Mouse (Mus musculus): Measurements from ENCODE around the gene Naglu. TPM values are rescaled to one million over a fixed set of nuclear protein-coding genes. Genes with fewer than 3 reads are reported as not detected.
A peak's percentile ranks its signal among the peaks of the same experiment; 100 is the strongest.

The Naglu gene
- total and polyA plus RNA-seq, 3 experiments, result 11.2 to 33.3 (median 13.8) TPM

- peaks cover 75 to 89% of the 10 kb centered on the region in 2 experiments for H3K36me3 ChIP-seq (replicated peaks in 1 of 2; ENCODE audit: control insufficient read depth in 1 of 2, insufficient read depth in 1 of 2, low read length in 1 of 2)
- TF ChIP-seq ZNF384 (IDR thresholded peaks at IDR 0.05; ENCODE audit: low read depth, low read length), result no peak
- peak; percentile 71; the same call in 1 of the 2 replicates for TF ChIP-seq MAFK (IDR thresholded peaks at IDR 0.05; ENCODE audit: insufficient replicate concordance, low read length)
Observed at GRCm38 (mm10) chr11:101031470-101031869, 38.3 kb upstream of the Naglu start.

DNA sequence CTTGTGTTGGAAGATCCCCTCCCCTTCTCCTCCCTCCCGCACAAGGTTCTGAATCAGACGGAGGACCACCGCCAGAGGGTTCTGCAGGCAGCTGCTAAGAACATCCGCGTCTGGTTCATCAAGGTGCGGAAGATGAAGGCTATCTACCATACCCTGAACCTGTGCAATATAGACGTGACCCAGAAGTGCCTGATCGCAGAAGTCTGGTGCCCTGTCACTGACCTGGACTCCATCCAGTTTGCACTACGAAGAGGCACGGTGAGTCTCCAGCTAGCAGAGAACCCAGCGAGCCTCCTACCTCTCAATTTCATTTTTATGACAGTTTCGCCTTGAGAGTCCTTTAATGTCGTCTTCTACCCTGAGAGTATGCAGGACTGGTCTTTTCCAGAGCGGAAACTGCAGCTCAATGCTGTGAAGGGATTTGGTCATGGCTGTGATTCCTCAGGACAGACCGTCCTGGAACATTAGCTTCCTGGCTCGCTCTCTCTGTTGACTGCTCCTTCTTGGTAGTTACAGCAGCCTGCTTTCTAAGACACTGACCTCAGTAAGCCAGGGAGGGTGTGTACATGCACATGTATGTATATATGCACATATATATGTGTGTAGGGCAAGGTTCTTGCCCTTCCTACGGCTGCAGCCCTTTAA, 35.8 kb upstream of the Naglu start:
- H3K36me3 ChIP-seq (replicated peaks in 1 of 2; ENCODE audit: control insufficient read depth in 1 of 2, insufficient read depth in 1 of 2, low read length in 1 of 2), result peaks cover 76 to 89% of the 10 kb centered on the region in 2 experiments
- H3K27ac ChIP-seq (ENCODE audit: insufficient read depth, low read depth), result no peak overlapping the region
- H3K9me3 ChIP-seq (replicated peaks; ENCODE audit: low read length), result no peaks in the 10 kb centered on the region
- no peak overlapping the region for H3K4me2 ChIP-seq (ENCODE audit: insufficient read depth, low read depth, poor library complexity, severe bottlenecking)
- no peak overlapping the region for H3K9ac ChIP-seq (ENCODE audit: insufficient read depth, low read depth)
- no peak for TF ChIP-seq JUN (IDR thresholded peaks at IDR 0.05; ENCODE audit: insufficient read depth, low read depth, low read length)
- TF ChIP-seq RAD21 (IDR thresholded peaks at IDR 0.05; ENCODE audit: low read depth, low read length), result no peak
- no peak for TF ChIP-seq BHLHE40 (IDR thresholded peaks at IDR 0.05; ENCODE audit: low read depth, low read length)
- no peak for TF ChIP-seq EP300 (IDR thresholded peaks at IDR 0.05; ENCODE audit: low read length)
- TF ChIP-seq MAFK (IDR thresholded peaks at IDR 0.05; ENCODE audit: insufficient replicate concordance, low read length), result no peak
- TF ChIP-seq CHD1 (IDR thresholded peaks at IDR 0.05; ENCODE audit: low read depth, low read length), result no peak
- TF ChIP-seq UBTF (IDR thresholded peaks at IDR 0.05; ENCODE audit: low read depth, low read length), result no peak
- TF ChIP-seq NELFE (IDR thresholded peaks at IDR 0.05; ENCODE audit: low read depth, low read length), result no peak
- TF ChIP-seq USF2 (conservative IDR thresholded peaks at IDR 0.05; ENCODE audit: low read depth, low read length), result no peak
- no peak for TF ChIP-seq GABPA (IDR thresholded peaks at IDR 0.05; ENCODE audit: insufficient replicate concordance, low read depth, low read length)
- TF ChIP-seq MYC (IDR thresholded peaks at IDR 0.05; ENCODE audit: low read depth, low read length), result no peak
- TF ChIP-seq ELF1 (IDR thresholded peaks at IDR 0.05; ENCODE audit: low read depth, low read length), result no peak
- TF ChIP-seq PAX5 (IDR thresholded peaks at IDR 0.05; ENCODE audit: low read length), result no peak
- no peak for TF ChIP-seq E2F4 (IDR thresholded peaks at IDR 0.05; ENCODE audit: insufficient replicate concordance, low read depth, low read length)
- no peak for TF ChIP-seq MAZ (IDR thresholded peaks at IDR 0.05; ENCODE audit: low read depth, low read length)
- no peak for TF ChIP-seq IRF4 (IDR thresholded peaks at IDR 0.05; ENCODE audit: low read depth, low read length)
- TF ChIP-seq ZKSCAN1 (IDR thresholded peaks at IDR 0.05; ENCODE audit: borderline replicate concordance, low read depth, low read length), result no peak
- dilution Hi-C loops (cut with MboI; ENCODE audit: extremely low pct_ligation_motif_present, extremely low pct_unique_long_range_greater_than_20kb, low sequenced_read_pairs), result no loop called here
- DNase-seq (ENCODE audit: extremely low read depth), result no peak
- no peaks in the 10 kb centered on the region for H3K79me2 ChIP-seq (replicated peaks; ENCODE audit: control insufficient read depth, extremely low read depth, insufficient read depth, poor library complexity, severe bottlenecking)
- no peak overlapping the region for H3K4me3 ChIP-seq (replicated peaks in 1 of 3; ENCODE audit: low read depth in 2 of 3, low read length in 2 of 3, poor library complexity in 1 of 3)
- in situ Hi-C loops (cut with MboI; ENCODE audit: low pct_ligation_motif_present, low pct_unique_long_range_greater_than_20kb, low sequenced_read_pairs), result no loop called here
- H3K27me3 ChIP-seq (replicated peaks), result no peaks in the 10 kb centered on the region
- peaks cover 0 to 9% of the 10 kb centered on the region in 2 experiments; a peak in 1 of 4 replicates for H3K4me1 ChIP-seq (ENCODE audit: control insufficient read depth in 1 of 2, insufficient read depth in 2 of 2)

More at GRCm38 (mm10) chr11:101031470-101031869, 38.3 kb upstream of the Naglu start:
- Histone ChIP-seq H3K4me3 (replicated peaks in 1 of 3; ENCODE audit: low read depth in 2 of 3, low read length in 2 of 3, poor library complexity in 1 of 3) (no peak overlapping the region), H3K4me1 (ENCODE audit: control insufficient read depth in 1 of 2, insufficient read depth in 2 of 2) (peaks cover 0 to 9% of the 10 kb centered on the region in 2 experiments; a peak in 1 of 4 replicates), H3K4me2 (ENCODE audit: insufficient read depth, low read depth, poor library complexity, severe bottlenecking) (no peak overlapping the region), H3K9ac (ENCODE audit: insufficient read depth, low read depth) (no peak overlapping the region), H3K9me3 (replicated peaks; ENCODE audit: low read length) (no peaks in the 10 kb centered on the region), H3K27me3 (replicated peaks) (no peaks in the 10 kb centered on the region), H3K79me2 (replicated peaks; ENCODE audit: control insufficient read depth, extremely low read depth, insufficient read depth, poor library complexity, severe bottlenecking) (no peaks in the 10 kb centered on the region), H3K27ac (ENCODE audit: insufficient read depth, low read depth) (no peak overlapping the region)
- dilution Hi-C loops (cut with MboI; ENCODE audit: extremely low pct_ligation_motif_present, extremely low pct_unique_long_range_greater_than_20kb, low sequenced_read_pairs), result no loop called here
- DNase-seq (ENCODE audit: extremely low read depth), result no peak
- in situ Hi-C loops (cut with MboI; ENCODE audit: low pct_ligation_motif_present, low pct_unique_long_range_greater_than_20kb, low sequenced_read_pairs), result no loop called here
